Mouse (Mus musculus) bone marrow, adult 2 months (tissue): ENCODE data around the gene Pus3.

ENCODE experiments used
- CTCF ChIP-seq: fragments of 200-500 bp; IDR thresholded peaks from 2 replicates; pipeline ENCODE4 v1.5.1; 2011; ENCODE audit warnings: low read length, control low read depth; ENCODE audit not compliant: control insufficient read depth, insufficient read depth
- POLR2A ChIP-seq: fragments of 200-500 bp; IDR thresholded peaks from 2 replicates; pipeline ENCODE4 v1.6.1; 2011; ENCODE audit warnings: low read depth, mild to moderate bottlenecking, control low read depth, low read length, borderline replicate concordance; ENCODE audit not compliant: control insufficient read depth

DNA sequence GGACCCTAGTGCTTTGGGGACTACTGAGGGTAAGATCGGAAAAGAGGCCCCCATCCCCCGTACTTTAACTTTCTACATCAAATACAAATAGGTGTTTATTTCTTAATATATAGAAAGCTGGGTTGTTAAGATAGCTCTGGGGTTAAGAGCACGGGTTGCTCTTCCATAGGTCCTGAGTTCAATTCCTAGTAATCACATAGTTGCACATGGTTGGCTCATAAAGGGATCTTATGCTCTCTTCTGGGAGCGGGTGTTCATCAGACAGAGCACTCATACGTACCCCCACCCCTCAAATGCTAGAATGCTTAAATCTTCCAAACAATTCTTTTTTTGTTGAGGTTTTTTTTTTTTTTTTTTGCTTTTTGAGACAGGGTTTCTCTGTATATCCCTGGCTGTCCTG lies 12.3 kb downstream of the Pus3 start:
- no peak for TF ChIP-seq CTCF
- no peak for TF ChIP-seq POLR2A
